Comparison of ENCODE assay signal across 22 mouse cellular contexts in the genomic region with DNA sequence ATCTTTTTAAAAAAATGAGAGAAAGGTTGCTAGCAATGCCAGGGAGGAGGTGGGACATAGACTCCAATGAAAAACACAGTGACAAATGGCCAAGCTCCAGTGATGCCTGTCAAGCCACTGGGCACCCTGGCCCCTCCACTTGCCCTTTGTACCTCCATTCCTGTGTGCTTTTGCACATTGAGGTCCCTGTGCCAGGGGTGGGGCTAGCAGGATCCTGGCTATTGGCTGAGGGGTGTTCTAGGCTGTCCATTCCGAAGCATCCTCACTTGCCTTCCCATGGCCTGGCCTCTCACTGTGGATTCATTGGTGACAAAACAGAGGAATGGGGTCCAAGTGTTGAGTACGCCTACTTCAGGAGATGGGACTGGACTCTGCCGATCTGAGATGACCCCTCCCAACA. TPM values are rescaled to one million over a fixed set of nuclear protein-coding genes. Genes with fewer than 3 reads are reported as not detected.
DNase-seq lines count a peak whose midpoint lies in the region; ATAC-seq and TF ChIP-seq lines count a peak whose summit lies in the region.
"Had no signal": no experiment of that assay in that cellular context is flagged by ENCODE, and none has a peak within 500 bp of the region (broad histone marks: within the 10 kb centered on the region; RNA-seq: fewer than 3 reads in every experiment).

No protein-coding gene starts in this region.

- H3K9me3 ChIP-seq in kidney, embryonic 16.5 days (ENCODE audit: low read length) = no peaks in the 10 kb centered on the region
- H3K9me3 ChIP-seq in midbrain, embryonic 11.5 days (ENCODE audit: control insufficient read depth, low read length) = no peaks in the 10 kb centered on the region
- H3K9me3 ChIP-seq in midbrain, embryonic 13.5 days = no peaks in the 10 kb centered on the region
- H3K9me3 ChIP-seq: embryonic facial prominence, embryonic 13.5 days; forebrain, embryonic 12.5 days; G1E; heart, embryonic 15.5 days; hindbrain, embryonic 10.5 days had no signal

- no peak overlapping the region for H3K9ac ChIP-seq in kidney, embryonic 16.5 days (replicated peaks; ENCODE audit: low read length)
- H3K9ac ChIP-seq in midbrain, embryonic 11.5 days (ENCODE audit: low read length) = no peak overlapping the region
- no peak overlapping the region for H3K9ac ChIP-seq in midbrain, embryonic 13.5 days (replicated peaks)
- H3K9ac ChIP-seq: embryonic facial prominence, embryonic 13.5 days; forebrain, embryonic 12.5 days; heart, embryonic 15.5 days had no signal

- WGBS in kidney, adult 2 months = 63% methylated on average over 3 of the region's 3 CpGs
- WGBS in kidney, embryonic 16.5 days = 84% methylated on average over 3 of the region's 3 CpGs
- WGBS in midbrain, embryonic 11.5 days = 92% methylated on average over 3 of the region's 3 CpGs
- 90% methylated on average over 3 of the region's 3 CpGs for WGBS in midbrain, embryonic 13.5 days

- H3K4me2 ChIP-seq in kidney, embryonic 16.5 days (replicated peaks; ENCODE audit: low read depth, low read length) = no peak overlapping the region
- no peak overlapping the region for H3K4me2 ChIP-seq in midbrain, embryonic 11.5 days
- H3K4me2 ChIP-seq in midbrain, embryonic 13.5 days (replicated peaks) = no peak overlapping the region
- H3K4me2 ChIP-seq: embryonic facial prominence, embryonic 13.5 days; forebrain, embryonic 12.5 days; heart, embryonic 11.5 days; heart, embryonic 15.5 days had no signal

- H3K4me3 ChIP-seq in kidney, adult 2 months (ENCODE audit: insufficient read depth, low read depth, low read length) = no peak overlapping the region
- H3K4me3 ChIP-seq in kidney, embryonic 16.5 days (ENCODE audit: low read length) = no peak overlapping the region
- H3K4me3 ChIP-seq in midbrain, embryonic 11.5 days (ENCODE audit: low read depth, low read length) = no peak overlapping the region
- H3K4me3 ChIP-seq in midbrain, embryonic 13.5 days (replicated peaks) = no peak overlapping the region
- H3K4me3 ChIP-seq: embryonic facial prominence, embryonic 13.5 days; forebrain, embryonic 12.5 days; heart, adult 2 months; heart, embryonic 15.5 days; hindbrain, embryonic 10.5 days had no signal

- no peaks in the 10 kb centered on the region; the same call in 1 of the 2 replicates for H3K4me1 ChIP-seq in kidney, adult 2 months (ENCODE audit: control insufficient read depth, insufficient read depth, low read length)
- H3K4me1 ChIP-seq in kidney, embryonic 16.5 days (ENCODE audit: insufficient read depth, low read length) = no peaks in the 10 kb centered on the region
- H3K4me1 ChIP-seq in midbrain, embryonic 11.5 days (ENCODE audit: control insufficient read depth, insufficient read depth, low read length) = no peaks in the 10 kb centered on the region
- H3K4me1 ChIP-seq in midbrain, embryonic 13.5 days (replicated peaks) = no peaks in the 10 kb centered on the region
- H3K4me1 ChIP-seq: embryonic facial prominence, embryonic 13.5 days; forebrain, embryonic 12.5 days; heart, embryonic 15.5 days; hindbrain, embryonic 10.5 days had no signal

- no peak for TF ChIP-seq POLR2A in kidney, adult 2 months (IDR thresholded peaks at IDR 0.05; ENCODE audit: low read depth, low read length)

- no peaks in the 10 kb centered on the region for H3K36me3 ChIP-seq in kidney, adult 2 months (ENCODE audit: control insufficient read depth, insufficient read depth, low read length)
- no peaks in the 10 kb centered on the region for H3K36me3 ChIP-seq in kidney, embryonic 16.5 days (ENCODE audit: insufficient read depth, low read length)
- H3K36me3 ChIP-seq in midbrain, embryonic 11.5 days (ENCODE audit: control insufficient read depth, insufficient read depth, low read length) = no peaks in the 10 kb centered on the region
- H3K36me3 ChIP-seq in midbrain, embryonic 13.5 days = no peaks in the 10 kb centered on the region
- H3K36me3 ChIP-seq: embryonic facial prominence, embryonic 13.5 days; forebrain, embryonic 12.5 days; G1E; heart, embryonic 15.5 days; hindbrain, embryonic 10.5 days had no signal

- ATAC-seq in kidney, embryonic 16.5 days (ENCODE audit: low FRiP score, low TSS enrichment) = no peak
- ATAC-seq in midbrain, embryonic 11.5 days (ENCODE audit: low FRiP score) = no peak
- no peak for ATAC-seq in midbrain, embryonic 13.5 days
- ATAC-seq in frontal cortex, adult (ENCODE audit: low TSS enrichment) = no peak
- ATAC-seq: CD4-positive, CD25-positive, alpha-beta regulatory T cell, adult 4 months; forebrain, embryonic 16.5 days had no signal

- H3K27ac ChIP-seq in kidney, adult 2 months (ENCODE audit: insufficient read depth, low read depth, low read length) = peak overlapping the region; percentile 26; the same call in 1 of the 2 replicates
- no peak overlapping the region for H3K27ac ChIP-seq in kidney, embryonic 16.5 days (ENCODE audit: low read length)
- no peak overlapping the region for H3K27ac ChIP-seq in midbrain, embryonic 11.5 days (ENCODE audit: low read depth, low read length)
- no peak overlapping the region for H3K27ac ChIP-seq in midbrain, embryonic 13.5 days
- H3K27ac ChIP-seq: embryonic facial prominence, embryonic 13.5 days; forebrain, embryonic 12.5 days; heart, adult 2 months; heart, embryonic 15.5 days; hindbrain, embryonic 10.5 days had no signal

- H3K27me3 ChIP-seq in kidney, adult 2 months (replicated peaks; ENCODE audit: control insufficient read depth, insufficient read depth, low read length) = no peaks in the 10 kb centered on the region
- no peaks in the 10 kb centered on the region for H3K27me3 ChIP-seq in kidney, embryonic 16.5 days (ENCODE audit: insufficient read depth, low read length)
- no peaks in the 10 kb centered on the region for H3K27me3 ChIP-seq in midbrain, embryonic 11.5 days (ENCODE audit: control insufficient read depth, insufficient read depth, low read length)
- no peaks in the 10 kb centered on the region for H3K27me3 ChIP-seq in midbrain, embryonic 13.5 days
- H3K27me3 ChIP-seq: embryonic facial prominence, embryonic 13.5 days; forebrain, embryonic 12.5 days had no signal

- no peak for TF ChIP-seq CTCF in kidney, adult 2 months (conservative IDR thresholded peaks at IDR 0.05; ENCODE audit: insufficient read depth, insufficient read length, low read depth, low read length)

- DNase-seq in adrenal gland, adult 2 months = peak; percentile 32
- no peak for DNase-seq in adrenal gland, postnatal 14 days
- DNase-seq in kidney, adult 2 months = peak; percentile 93
- peak; percentile 54 for DNase-seq in midbrain, embryonic 11.5 days (ENCODE audit: low spot score, missing footprints)
- DNase-seq: adrenal gland, postnatal 10 days; B cell, adult 2 months; cerebellum, adult 11-12 months; cerebellum, adult 9-10 months; cerebellum, postnatal 25 days; gastrocnemius, postnatal 14 days; heart, adult 2 months had no signal

RNA-seq across cellular contexts. Expression of a gene that starts 6.8 kb away (rescaled TPM):
- total RNA-seq in adrenal gland, adult 2 months (2021) = 10 to 100 TPM; 32.4 to 36.9 TPM
- 42.4 and 53.1 TPM in 2 replicates for polyA plus RNA-seq in adrenal gland, adult 2 months (2012; rRNA removed)
- 60.2 and 130 TPM in 2 replicates for total RNA-seq in adrenal gland, postnatal 14 days (2021)
- polyA plus RNA-seq in kidney, adult 2 months (2012; rRNA removed) = 250 and 263 TPM in 2 replicates
- polyA plus RNA-seq in kidney, embryonic 16.5 days (2015; fragmentation: Nextera tagmentation; extraction: Ambion mirVana) = 79.2 and 82.7 TPM in 2 replicates
- 75.2 and 87.3 TPM in 2 replicates for polyA plus RNA-seq in midbrain, embryonic 11.5 days (2014; fragmentation: Nextera tagmentation; extraction: Ambion mirVana)
- 44.6 and 45.2 TPM in 2 replicates for polyA plus RNA-seq in midbrain, embryonic 13.5 days (2015; fragmentation: Nextera tagmentation; extraction: Ambion mirVana)

RNA-seq across cellular contexts. Expression of a gene that starts 52.3 kb away (rescaled TPM):
- 10 to 100 TPM; 47.0 to 48.2 TPM for total RNA-seq in adrenal gland, adult 2 months (2021)
- polyA plus RNA-seq in adrenal gland, adult 2 months (2012; rRNA removed) = 2.2 and 3.6 TPM in 2 replicates
- 49.8 and 51.3 TPM in 2 replicates for total RNA-seq in adrenal gland, postnatal 14 days (2021)
- 15.0 and 17.6 TPM in 2 replicates for polyA plus RNA-seq in kidney, adult 2 months (2012; rRNA removed)
- 55.2 and 64.6 TPM in 2 replicates for polyA plus RNA-seq in kidney, embryonic 16.5 days (2015; fragmentation: Nextera tagmentation; extraction: Ambion mirVana)
- polyA plus RNA-seq in midbrain, embryonic 11.5 days (2014; fragmentation: Nextera tagmentation; extraction: Ambion mirVana) = 52.2 and 56.5 TPM in 2 replicates
- polyA plus RNA-seq in midbrain, embryonic 13.5 days (2015; fragmentation: Nextera tagmentation; extraction: Ambion mirVana) = 56.9 and 57.5 TPM in 2 replicates
